Mouse (Mus musculus): ENCODE measurements around the gene Rnls.

DNA sequence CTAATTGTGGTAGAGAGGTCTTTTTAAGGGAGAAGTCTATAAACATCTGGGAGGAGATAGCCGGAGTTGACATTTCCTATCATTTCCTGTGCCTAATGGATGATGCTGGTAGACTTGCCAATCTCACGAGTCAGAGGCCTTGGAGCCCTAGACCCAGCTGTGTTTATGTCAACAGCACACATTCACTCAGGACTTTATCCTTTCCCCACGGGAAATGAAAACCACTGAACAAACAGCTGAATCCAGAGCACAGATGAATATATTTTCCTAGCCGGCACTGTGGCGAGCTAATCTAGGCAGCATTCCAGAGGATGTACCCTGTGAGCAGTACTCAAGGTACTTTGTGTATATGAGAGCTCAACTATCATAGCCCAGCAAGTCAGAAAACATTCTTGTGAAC is 138.2 kb downstream of the Rnls start:
- TF ChIP-seq CTCF (IDR thresholded peaks at IDR 0.05; ENCODE audit: low read depth) (no peak), EP300 (IDR thresholded peaks at IDR 0.05; ENCODE audit: low read depth) (no peak)
